Mouse (Mus musculus) kidney, embryonic 16.5 days (tissue): ENCODE data around the gene Rab14. TPM values are rescaled to one million over a fixed set of nuclear protein-coding genes. Genes with fewer than 3 reads are reported as not detected.
A peak's percentile ranks its signal among the peaks of the same experiment; 100 is the strongest.

Source experiments
- ATAC-seq: fragments of 200-750 bp; cut with Nextera tagmentation; 2 replicates; pipeline ENCODE4 v1.8.0; 2017; ENCODE audit warnings: moderate TSS enrichment; ENCODE audit not compliant: low FRiP score, low TSS enrichment
- H3K27ac ChIP-seq: fragments of 300-500 bp; sonication (generic); 2 replicates; pipeline ENCODE4 v1.5.1; 2014; ENCODE audit warnings: low read length
- H3K27me3 ChIP-seq: fragments of 300-500 bp; sonication (generic); 2 replicates; pipeline ENCODE4 v1.6.1; 2014; ENCODE audit warnings: low read length, control low read depth, mixed read lengths; ENCODE audit not compliant: insufficient read depth
- H3K36me3 ChIP-seq: fragments of 300-500 bp; sonication (generic); 2 replicates; pipeline ENCODE4 v1.6.1; 2014; ENCODE audit warnings: low read length, control low read depth, mixed read lengths; ENCODE audit not compliant: insufficient read depth
- H3K4me1 ChIP-seq: fragments of 300-500 bp; sonication (generic); 2 replicates; pipeline ENCODE4 v1.6.1; 2014; ENCODE audit warnings: low read length, control low read depth, mixed read lengths; ENCODE audit not compliant: insufficient read depth
- H3K4me2 ChIP-seq: fragments of 300-500 bp; sonication (generic); replicated peaks from 2 replicates; pipeline ENCODE4 v1.6.1; 2014; ENCODE audit warnings: low read depth, low read length
- H3K4me3 ChIP-seq: fragments of 300-500 bp; sonication (generic); 2 replicates; pipeline ENCODE4 v1.5.1; 2014; ENCODE audit warnings: mild to moderate bottlenecking, low read length
- H3K9ac ChIP-seq: fragments of 300-500 bp; sonication (generic); replicated peaks from 2 replicates; pipeline ENCODE4 v1.6.1; 2014; ENCODE audit warnings: low read length
- H3K9me3 ChIP-seq: fragments of 300-500 bp; sonication (generic); 2 replicates; pipeline ENCODE4 v1.6.1; 2016; ENCODE audit warnings: low read length, control low read depth
- WGBS: fragments of 180-500 bp; shearing (Covaris S2); extraction: QIAGEN DNeasy Blood & Tissue Kit; methylation state at CpG from one replicate; pipeline ENCODE4 v1.1.7; 2014; 5-methylcytosine and 5-hydroxymethylcytosine counted together
- polyA plus RNA-seq: library from polyadenylated mRNA; unstranded; fragments of >200 nt; fragmentation: Nextera tagmentation; extraction: Ambion mirVana; gene quantifications from 2 replicates; pipeline ENCODE4 v1.2.1, GENCODE M21; 2015

Gene Rab14
- polyA plus RNA-seq, 1 experiment from 2014 or later: 309 TPM

- WGBS: 93% methylated on average over 3 of the region's 3 CpGs
- no peak overlapping the region for H3K4me2 ChIP-seq
- no peaks in the 10 kb centered on the region for H3K9me3 ChIP-seq
- H3K9ac ChIP-seq: no peak overlapping the region
- no peaks in the 10 kb centered on the region for H3K4me1 ChIP-seq
- H3K36me3 ChIP-seq: no peaks in the 10 kb centered on the region
- no peak for ATAC-seq
- H3K27me3 ChIP-seq: no peaks in the 10 kb centered on the region
- no peak overlapping the region for H3K4me3 ChIP-seq
- no peak overlapping the region for H3K27ac ChIP-seq
These were observed 5.8 kb upstream of the Rab14 start for GRCm38 (mm10) chr2:35206761-35207160.

- H3K9me3 ChIP-seq: no peaks in the 10 kb centered on the region
- H3K4me1 ChIP-seq: peaks cover 7% of the 10 kb centered on the region
- no peak for ATAC-seq
- H3K27me3 ChIP-seq: no peaks in the 10 kb centered on the region
- no peak overlapping the region for H3K4me3 ChIP-seq
- H3K27ac ChIP-seq: no peak overlapping the region
- H3K9ac ChIP-seq: no peak overlapping the region
- H3K36me3 ChIP-seq: no peaks in the 10 kb centered on the region
- no peak overlapping the region for H3K4me2 ChIP-seq
These were observed 2.8 kb upstream of the Rab14 start for GRCm38 (mm10) chr2:35203729-35204128.

GRCm38 (mm10) chr2:35199971-35200897, 686 bp downstream of the Rab14 start:
- peaks cover 24% of the 10 kb centered on the region for H3K4me1 ChIP-seq
- peak overlapping the region; percentile 97 for H3K27ac ChIP-seq
- under 1% methylated on average over 71 of the region's 90 CpGs for WGBS
- H3K9me3 ChIP-seq: no peaks in the 10 kb centered on the region
- peak overlapping the region; percentile 64 for H3K4me2 ChIP-seq
- ATAC-seq: peak; percentile 91
- no peaks in the 10 kb centered on the region for H3K27me3 ChIP-seq
- H3K9ac ChIP-seq: peak overlapping the region; percentile 99
- H3K36me3 ChIP-seq: no peaks in the 10 kb centered on the region
- peak overlapping the region; percentile 95 for H3K4me3 ChIP-seq

GRCm38 (mm10) chr2:35199541-35199940, 1.4 kb downstream of the Rab14 start:
- H3K4me2 ChIP-seq: peak overlapping the region; percentile 64
- peak overlapping the region; percentile 97 for H3K27ac ChIP-seq
- H3K27me3 ChIP-seq: no peaks in the 10 kb centered on the region
- no peaks in the 10 kb centered on the region for H3K36me3 ChIP-seq
- peak overlapping the region; percentile 95 for H3K4me3 ChIP-seq
- peaks cover 24% of the 10 kb centered on the region for H3K4me1 ChIP-seq
- ATAC-seq: no peak
- peak overlapping the region; percentile 99 for H3K9ac ChIP-seq
- WGBS: 8% methylated on average over 5 of the region's 5 CpGs
- H3K9me3 ChIP-seq: no peaks in the 10 kb centered on the region

- H3K4me2 ChIP-seq: no peak overlapping the region
- H3K36me3 ChIP-seq: 0 out of 2 replicates have a peak, but pooled peaks cover 3% of the 10 kb centered on the region
- H3K9me3 ChIP-seq: no peaks in the 10 kb centered on the region
- 76% methylated on average over 6 of the region's 6 CpGs for whole genome bisulfite sequencing
- H3K4me3 ChIP-seq: no peak overlapping the region
- H3K27ac ChIP-seq: 0 out of 2 replicates have a peak overlapping the region, but pooled peaks have one; percentile 34
- no peak for ATAC-seq
- no peaks in the 10 kb centered on the region for H3K27me3 ChIP-seq
- H3K4me1 ChIP-seq: peaks cover 24% of the 10 kb centered on the region
- no peak overlapping the region for H3K9ac ChIP-seq
These were observed 5.0 kb downstream of the Rab14 start for GRCm38 (mm10) chr2:35195626-35196544.

GRCm38 (mm10) chr2:35193976-35194375, 6.9 kb downstream of the Rab14 start:
- H3K27me3 ChIP-seq: no peaks in the 10 kb centered on the region
- no peak overlapping the region for H3K27ac ChIP-seq
- no peak overlapping the region for H3K9ac ChIP-seq
- WGBS: 97% methylated on average over 1 of the region's 1 CpGs
- no peak overlapping the region for H3K4me3 ChIP-seq
- no peak for ATAC-seq
- peaks cover 6% of the 10 kb centered on the region for H3K36me3 ChIP-seq
- H3K4me2 ChIP-seq: no peak overlapping the region
- H3K4me1 ChIP-seq: peaks cover 18% of the 10 kb centered on the region
- no peaks in the 10 kb centered on the region for H3K9me3 ChIP-seq

- Histone ChIP-seq H3K4me2 (no peak overlapping the region), H3K27me3 (no peaks in the 10 kb centered on the region), H3K4me1 (no peaks in the 10 kb centered on the region), H3K9ac (no peak overlapping the region), H3K36me3 (peaks cover 18% of the 10 kb centered on the region), H3K27ac (no peak overlapping the region), H3K4me3 (no peak overlapping the region), H3K9me3 (no peaks in the 10 kb centered on the region)
- WGBS: 89% methylated on average over 5 of the region's 5 CpGs
- no peak for ATAC-seq
These were observed 12.0 kb downstream of the Rab14 start for GRCm38 (mm10) chr2:35188929-35189328.

- ATAC-seq: no peak
- H3K36me3 ChIP-seq: peaks cover 39% of the 10 kb centered on the region
These were observed 17.7 kb downstream of the Rab14 start for GRCm38 (mm10) chr2:35183115-35183673.

GRCm38 (mm10) chr2:35178153-35178552, 22.8 kb downstream of the Rab14 start:
- no peak for ATAC-seq
- no peak overlapping the region for H3K4me3 ChIP-seq
- H3K27me3 ChIP-seq: no peaks in the 10 kb centered on the region
- H3K4me2 ChIP-seq: no peak overlapping the region
- H3K9ac ChIP-seq: no peak overlapping the region
- 77% methylated on average over 3 of the region's 3 CpGs for WGBS
- H3K4me1 ChIP-seq: peaks cover 3% of the 10 kb centered on the region; the same call in 1 of the 2 replicates
- H3K36me3 ChIP-seq: peaks cover 64% of the 10 kb centered on the region
- no peak overlapping the region for H3K27ac ChIP-seq
- H3K9me3 ChIP-seq: no peaks in the 10 kb centered on the region

More at GRCm38 (mm10) chr2:35183115-35183673, 17.7 kb downstream of the Rab14 start:
- no peak overlapping the region for H3K4me2 ChIP-seq
- H3K9me3 ChIP-seq: no peaks in the 10 kb centered on the region
- no peak overlapping the region for H3K4me3 ChIP-seq
- H3K27me3 ChIP-seq: no peaks in the 10 kb centered on the region
- no peak overlapping the region for H3K9ac ChIP-seq
- no peak overlapping the region for H3K27ac ChIP-seq
- H3K4me1 ChIP-seq: no peaks in the 10 kb centered on the region
- WGBS: 77% methylated on average over 6 of the region's 6 CpGs
